Mouse (Mus musculus) G1E (cell line): ENCODE data around the gene Plcb2. TPM values are rescaled to one million over a fixed set of nuclear protein-coding genes. Genes with fewer than 3 reads are reported as not detected.

ENCODE experiments used
- ATAC-seq: 2 replicates; pipeline ENCODE4 v1.8.0; 2016; ENCODE audit warnings: mild to moderate bottlenecking; ENCODE audit not compliant: insufficient number of reproducible peaks, poor library complexity, low FRiP score, severe bottlenecking; ENCODE audit errors: extremely low read depth
- DNase-seq: peaks from one replicate; pipeline ENCODE4 v3.0.0; 2012; ENCODE audit warnings: low spot score
- H3K27me3 ChIP-seq: 2 replicates; pipeline ENCODE4 v1.6.1; 2012; ENCODE audit warnings: mild to moderate bottlenecking, low read length, inconsistent platforms; ENCODE audit not compliant: insufficient read depth
- H3K36me3 ChIP-seq: replicated peaks from 2 replicates; pipeline ENCODE3; 2012; ENCODE audit warnings: mild to moderate bottlenecking, inconsistent platforms
- H3K4me1 ChIP-seq: 2 replicates; pipeline ENCODE4 v1.6.1; 2012; ENCODE audit warnings: low read depth, low read length, inconsistent platforms, mixed read lengths; ENCODE audit not compliant: insufficient read depth
- H3K4me3 ChIP-seq: 2 replicates; pipeline ENCODE4 v1.5.1; 2012; ENCODE audit warnings: low read depth, mild to moderate bottlenecking, inconsistent platforms, low read length, moderate library complexity, mixed read lengths
- H3K9me3 ChIP-seq: replicated peaks from 2 replicates; pipeline ENCODE4 v1.6.1; 2012; ENCODE audit warnings: inconsistent platforms
- CTCF ChIP-seq: IDR thresholded peaks from 2 replicates; pipeline ENCODE4 v1.5.1; 2012; ENCODE audit warnings: low read depth, low read length, inconsistent platforms, mixed read lengths
- GATA1 ChIP-seq: IDR thresholded peaks from 2 replicates; pipeline ENCODE4 v1.6.1; 2012; ENCODE audit warnings: borderline replicate concordance, low read length, inconsistent platforms, mixed read lengths
- GATA2 ChIP-seq: IDR thresholded peaks from 2 replicates; pipeline ENCODE4 v1.6.1; 2012; ENCODE audit warnings: low read depth, low read length, inconsistent platforms, borderline replicate concordance
- POLR2AphosphoS5 ChIP-seq: IDR thresholded peaks from 2 replicates; pipeline ENCODE4 v1.6.1; 2012; ENCODE audit warnings: low read depth, low read length, inconsistent platforms; ENCODE audit not compliant: insufficient replicate concordance
- TAL1 ChIP-seq: conservative IDR thresholded peaks from 2 replicates; pipeline ENCODE4 v1.6.1; 2012; ENCODE audit warnings: low read depth, low read length, inconsistent platforms, mixed read lengths
- polyA plus RNA-seq: library from polyadenylated mRNA; stranded (reverse); fragments of >175 nt; gene quantifications from 2 replicates; pipeline ENCODE4 v1.2.3, GENCODE M21; 2012
- total RNA-seq, 2 experiments: library from RNA; stranded (forward) in 1 of 2; stranded (reverse) in 1 of 2; fragments of 200-1000 nt in 1 of 2; fragments of >200 nt in 1 of 2; fragmentation: Nextera tagmentation in 1 of 2; gene quantifications; 2 replicates each; pipeline ENCODE4 v1.2.3; 2014 to 2017

Plcb2 gene
- total and polyA plus RNA-seq, 3 experiments = 4.5 to 30.6 (median 8.5) TPM

GRCm38 (mm10) chr2:118659493-118659892 is 68.7 kb downstream of the Plcb2 start:
- ATAC-seq (0 out of 2 replicates have a peak, but pooled peaks have one; percentile 9), DNase-seq (no peak)
- Histone ChIP-seq H3K36me3 (no peaks in the 10 kb centered on the region), H3K27me3 (no peaks in the 10 kb centered on the region), H3K4me3 (peak overlapping the region; percentile 66; the same call in 1 of the 2 replicates), H3K9me3 (no peaks in the 10 kb centered on the region), H3K4me1 (peaks cover 84% of the 10 kb centered on the region)
- TF ChIP-seq POLR2AphosphoS5 (peak; percentile 98), GATA2 (peak; percentile 61; the same call in 1 of the 2 replicates), TAL1 (peak; percentile 47), CTCF (no peak)

- Histone ChIP-seq H3K9me3 (no peaks in the 10 kb centered on the region), H3K36me3 (no peaks in the 10 kb centered on the region), H3K27me3 (no peaks in the 10 kb centered on the region), H3K4me3 (peak overlapping the region; percentile 66; the same call in 1 of the 2 replicates), H3K4me1 (peaks cover 84% of the 10 kb centered on the region)
- DNase-seq = peak; percentile 79
- TF ChIP-seq GATA1 (no peak), CTCF (no peak), POLR2AphosphoS5 (no peak; the same call in 1 of the 2 replicates), TAL1 (no peak), GATA2 (no peak)
- peak; percentile 61 for ATAC-seq
Measured at GRCm38 (mm10) chr2:118659077-118659476, 69.2 kb downstream of the Plcb2 start.

- Histone ChIP-seq H3K4me1 (peaks cover 78% of the 10 kb centered on the region), H3K4me3 (peak overlapping the region; percentile 64; the same call in 1 of the 2 replicates)
- peak; percentile 84 for DNase-seq
Measured at GRCm38 (mm10) chr2:118658457-118658856, 69.8 kb downstream of the Plcb2 start.

More at GRCm38 (mm10) chr2:118658457-118658856, 69.8 kb downstream of the Plcb2 start:
- no peaks in the 10 kb centered on the region for H3K27me3 ChIP-seq
- peak; percentile 69 for ATAC-seq
- H3K36me3 ChIP-seq = no peaks in the 10 kb centered on the region
- H3K9me3 ChIP-seq = no peaks in the 10 kb centered on the region
- TF ChIP-seq CTCF (no peak), GATA1 (no peak), POLR2AphosphoS5 (no peak), TAL1 (no peak), GATA2 (no peak)

Other genes with a start within 250 kb of the Plcb2 start
- gene Srp14, start 248.7 kb downstream of the Plcb2 start, total RNA-seq (2014; fragmentation: Nextera tagmentation) = 107 and 121 TPM in 2 replicates
- gene Srp14, start 248.7 kb downstream of the Plcb2 start, total RNA-seq (2017) = 303 and 317 TPM in 2 replicates
- gene Srp14, start 248.7 kb downstream of the Plcb2 start, polyA plus RNA-seq = 69.1 and 110 TPM in 2 replicates
- gene Bmf, start 178.8 kb downstream of the Plcb2 start, total RNA-seq (2014; fragmentation: Nextera tagmentation) = not detected in 2 replicates
- 0.16 TPM in 1 of 2 replicates, not detected in the other for gene Bmf, start 178.8 kb downstream of the Plcb2 start, total RNA-seq (2017)
- gene Bmf, start 178.8 kb downstream of the Plcb2 start, polyA plus RNA-seq = 0.17 TPM in 1 of 2 replicates, not detected in the other
- gene Bub1b, start 130.2 kb downstream of the Plcb2 start, total RNA-seq (2014; fragmentation: Nextera tagmentation) = 69.8 and 75.1 TPM in 2 replicates
- 110 and 126 TPM in 2 replicates for gene Bub1b, start 130.2 kb downstream of the Plcb2 start, total RNA-seq (2017)
- 21.1 and 26.3 TPM in 2 replicates for gene Bub1b, start 130.2 kb downstream of the Plcb2 start, polyA plus RNA-seq
- gene Pak6, start 65.1 kb downstream of the Plcb2 start, total RNA-seq (2014; fragmentation: Nextera tagmentation) = 7.9 and 9.6 TPM in 2 replicates
- gene Pak6, start 65.1 kb downstream of the Plcb2 start, total RNA-seq (2017) = 6.2 and 10.0 TPM in 2 replicates
- 28.0 and 34.2 TPM in 2 replicates for gene Pak6, start 65.1 kb downstream of the Plcb2 start, polyA plus RNA-seq
- gene Ankrd63, start 24.5 kb downstream of the Plcb2 start, total RNA-seq (2014; fragmentation: Nextera tagmentation) = 0.15 TPM in 1 of 2 replicates, not detected in the other
- gene Ankrd63, start 24.5 kb downstream of the Plcb2 start, total RNA-seq (2017) = under 0.01 and 0.05 TPM in 2 replicates
- gene Ankrd63, start 24.5 kb downstream of the Plcb2 start, polyA plus RNA-seq = not detected in 2 replicates
- 24.8 and 26.5 TPM in 2 replicates for gene Inafm2, start 17.3 kb upstream of the Plcb2 start, total RNA-seq (2014; fragmentation: Nextera tagmentation)
- gene Inafm2, start 17.3 kb upstream of the Plcb2 start, total RNA-seq (2017) = 14.8 and 16.0 TPM in 2 replicates
- gene Inafm2, start 17.3 kb upstream of the Plcb2 start, polyA plus RNA-seq = 21.0 and 28.6 TPM in 2 replicates
- gene Ccdc9b, start 34.2 kb upstream of the Plcb2 start, total RNA-seq (2014; fragmentation: Nextera tagmentation) = not detected in 2 replicates
- gene Ccdc9b, start 34.2 kb upstream of the Plcb2 start, total RNA-seq (2017) = 0.05 and 0.06 TPM in 2 replicates
- not detected in 2 replicates for gene Ccdc9b, start 34.2 kb upstream of the Plcb2 start, polyA plus RNA-seq
- not detected in 2 replicates for gene Phgr1, start 44.3 kb upstream of the Plcb2 start, total RNA-seq (2014; fragmentation: Nextera tagmentation)
- gene Phgr1, start 44.3 kb upstream of the Plcb2 start, total RNA-seq (2017) = not detected in 2 replicates
- gene Phgr1, start 44.3 kb upstream of the Plcb2 start, polyA plus RNA-seq = not detected in 2 replicates
- not detected in 2 replicates for gene Disp2, start 51.3 kb upstream of the Plcb2 start, total RNA-seq (2014; fragmentation: Nextera tagmentation)
- gene Disp2, start 51.3 kb upstream of the Plcb2 start, total RNA-seq (2017) = 0.16 and 0.17 TPM in 2 replicates
- 0.03 and 0.04 TPM in 2 replicates for gene Disp2, start 51.3 kb upstream of the Plcb2 start, polyA plus RNA-seq
- 40.6 and 65.7 TPM in 2 replicates for gene Knstrn, start 85.6 kb upstream of the Plcb2 start, total RNA-seq (2014; fragmentation: Nextera tagmentation)
- gene Knstrn, start 85.6 kb upstream of the Plcb2 start, total RNA-seq (2017) = 78.0 and 98.1 TPM in 2 replicates
- gene Knstrn, start 85.6 kb upstream of the Plcb2 start, polyA plus RNA-seq = 86.4 and 137 TPM in 2 replicates
- gene Ivd, start 133.5 kb upstream of the Plcb2 start, total RNA-seq (2014; fragmentation: Nextera tagmentation) = 13.4 and 18.5 TPM in 2 replicates
- 22.2 and 25.4 TPM in 2 replicates for gene Ivd, start 133.5 kb upstream of the Plcb2 start, total RNA-seq (2017)
- gene Ivd, start 133.5 kb upstream of the Plcb2 start, polyA plus RNA-seq = 11.4 and 11.5 TPM in 2 replicates
- gene Bahd1, start 171.9 kb upstream of the Plcb2 start, total RNA-seq (2014; fragmentation: Nextera tagmentation) = 38.2 and 53.9 TPM in 2 replicates
- 11.0 and 12.5 TPM in 2 replicates for gene Bahd1, start 171.9 kb upstream of the Plcb2 start, total RNA-seq (2017)
- gene Bahd1, start 171.9 kb upstream of the Plcb2 start, polyA plus RNA-seq = 135 and 153 TPM in 2 replicates
- gene Chst14, start 198.1 kb upstream of the Plcb2 start, total RNA-seq (2014; fragmentation: Nextera tagmentation) = 2.5 and 4.3 TPM in 2 replicates
- 1.2 and 1.3 TPM in 2 replicates for gene Chst14, start 198.1 kb upstream of the Plcb2 start, total RNA-seq (2017)
- gene Chst14, start 198.1 kb upstream of the Plcb2 start, polyA plus RNA-seq = 4.9 and 7.0 TPM in 2 replicates